Mouse (Mus musculus): ENCODE results near the gene Cdh3. TPM values are rescaled to one million over a fixed set of nuclear protein-coding genes. Genes with fewer than 3 reads are reported as not detected.

The Cdh3 gene
- polyA plus RNA-seq, 1 experiment, result not detected

- Histone ChIP-seq H3K4me1 (ENCODE audit: control insufficient read depth) (no peaks in the 10 kb centered on the region), H3K4me3 (replicated peaks) (no peak overlapping the region), H3K36me3 (ENCODE audit: control insufficient read depth) (no peaks in the 10 kb centered on the region), H3K9me3 (ENCODE audit: control insufficient read depth, low read length) (no peaks in the 10 kb centered on the region), H3K27me3 (ENCODE audit: control insufficient read depth) (no peaks in the 10 kb centered on the region)
- TF ChIP-seq GATA1 (IDR thresholded peaks at IDR 0.05; ENCODE audit: low read length), result no peak
- no peak for TF ChIP-seq TAL1 (IDR thresholded peaks at IDR 0.05; ENCODE audit: low read length)
Observed at GRCm38 (mm10) chr8:106535448-106535847, 24.8 kb downstream of the Cdh3 start.

- Histone ChIP-seq H3K4me3 (replicated peaks) (no peak overlapping the region), H3K4me1 (ENCODE audit: control insufficient read depth) (no peaks in the 10 kb centered on the region), H3K9me3 (ENCODE audit: control insufficient read depth, low read length) (no peaks in the 10 kb centered on the region), H3K27me3 (ENCODE audit: control insufficient read depth) (no peaks in the 10 kb centered on the region), H3K36me3 (ENCODE audit: control insufficient read depth) (no peaks in the 10 kb centered on the region)
- TF ChIP-seq GATA1 (IDR thresholded peaks at IDR 0.05; ENCODE audit: low read length), result no peak
- TF ChIP-seq TAL1 (IDR thresholded peaks at IDR 0.05; ENCODE audit: low read length), result no peak
Observed at GRCm38 (mm10) chr8:106539193-106539592, 28.5 kb downstream of the Cdh3 start.

- Histone ChIP-seq H3K27me3 (ENCODE audit: control insufficient read depth) (no peaks in the 10 kb centered on the region), H3K9me3 (ENCODE audit: control insufficient read depth, low read length) (no peaks in the 10 kb centered on the region), H3K4me3 (replicated peaks) (no peak overlapping the region), H3K4me1 (ENCODE audit: control insufficient read depth) (no peaks in the 10 kb centered on the region), H3K36me3 (ENCODE audit: control insufficient read depth) (no peaks in the 10 kb centered on the region)
- TF ChIP-seq GATA1 (IDR thresholded peaks at IDR 0.05; ENCODE audit: low read length) (no peak), TAL1 (IDR thresholded peaks at IDR 0.05; ENCODE audit: low read length) (no peak)
Observed at GRCm38 (mm10) chr8:106541002-106541401, 30.3 kb downstream of the Cdh3 start.

- TF ChIP-seq GATA1 (IDR thresholded peaks at IDR 0.05; ENCODE audit: low read length) (no peak), TAL1 (IDR thresholded peaks at IDR 0.05; ENCODE audit: low read length) (no peak)
- Histone ChIP-seq H3K36me3 (ENCODE audit: control insufficient read depth) (no peaks in the 10 kb centered on the region), H3K27me3 (ENCODE audit: control insufficient read depth) (no peaks in the 10 kb centered on the region), H3K4me1 (ENCODE audit: control insufficient read depth) (no peaks in the 10 kb centered on the region), H3K9me3 (ENCODE audit: control insufficient read depth, low read length) (no peaks in the 10 kb centered on the region), H3K4me3 (replicated peaks) (no peak overlapping the region)
Observed at GRCm38 (mm10) chr8:106543043-106543442, 32.4 kb downstream of the Cdh3 start.

- H3K4me3 ChIP-seq (replicated peaks), result no peak overlapping the region
- H3K27me3 ChIP-seq (ENCODE audit: control insufficient read depth), result no peaks in the 10 kb centered on the region
- H3K9me3 ChIP-seq (ENCODE audit: control insufficient read depth, low read length), result no peaks in the 10 kb centered on the region
- TF ChIP-seq GATA1 (IDR thresholded peaks at IDR 0.05; ENCODE audit: low read length), result no peak
- TF ChIP-seq TAL1 (IDR thresholded peaks at IDR 0.05; ENCODE audit: low read length), result no peak
- H3K4me1 ChIP-seq (ENCODE audit: control insufficient read depth), result no peaks in the 10 kb centered on the region
- H3K36me3 ChIP-seq (ENCODE audit: control insufficient read depth), result no peaks in the 10 kb centered on the region
Observed at GRCm38 (mm10) chr8:106545149-106545548, 34.5 kb downstream of the Cdh3 start.

- TF ChIP-seq TAL1 (IDR thresholded peaks at IDR 0.05; ENCODE audit: low read length), result no peak
- no peak for TF ChIP-seq GATA1 (IDR thresholded peaks at IDR 0.05; ENCODE audit: low read length)
- no peaks in the 10 kb centered on the region for H3K36me3 ChIP-seq (ENCODE audit: control insufficient read depth)
- H3K4me3 ChIP-seq (replicated peaks), result no peak overlapping the region
- no peaks in the 10 kb centered on the region for H3K27me3 ChIP-seq (ENCODE audit: control insufficient read depth)
- H3K9me3 ChIP-seq (ENCODE audit: control insufficient read depth, low read length), result no peaks in the 10 kb centered on the region
- no peaks in the 10 kb centered on the region for H3K4me1 ChIP-seq (ENCODE audit: control insufficient read depth)
Observed at GRCm38 (mm10) chr8:106546746-106547145, 36.1 kb downstream of the Cdh3 start.

GRCm38 (mm10) chr8:106548366-106548936 is 37.8 kb downstream of the Cdh3 start:
- no peaks in the 10 kb centered on the region for H3K4me1 ChIP-seq (ENCODE audit: control insufficient read depth)
- H3K4me3 ChIP-seq (replicated peaks), result no peak overlapping the region
- H3K36me3 ChIP-seq (ENCODE audit: control insufficient read depth), result no peaks in the 10 kb centered on the region
- no peaks in the 10 kb centered on the region for H3K9me3 ChIP-seq (ENCODE audit: control insufficient read depth, low read length)
- no peaks in the 10 kb centered on the region for H3K27me3 ChIP-seq (ENCODE audit: control insufficient read depth)
- no peak for TF ChIP-seq TAL1 (IDR thresholded peaks at IDR 0.05; ENCODE audit: low read length)
- TF ChIP-seq GATA1 (IDR thresholded peaks at IDR 0.05; ENCODE audit: low read length), result no peak

- no peaks in the 10 kb centered on the region for H3K36me3 ChIP-seq (ENCODE audit: control insufficient read depth)
- H3K4me3 ChIP-seq (replicated peaks), result no peak overlapping the region
- H3K9me3 ChIP-seq (ENCODE audit: control insufficient read depth, low read length), result no peaks in the 10 kb centered on the region; the same call in 1 of the 2 replicates
- H3K4me1 ChIP-seq (ENCODE audit: control insufficient read depth), result no peaks in the 10 kb centered on the region
- no peak for TF ChIP-seq TAL1 (IDR thresholded peaks at IDR 0.05; ENCODE audit: low read length)
- H3K27me3 ChIP-seq (ENCODE audit: control insufficient read depth), result no peaks in the 10 kb centered on the region
Observed at GRCm38 (mm10) chr8:106550906-106551305, 40.2 kb downstream of the Cdh3 start.

GRCm38 (mm10) chr8:106554011-106554410 is 43.3 kb downstream of the Cdh3 start:
- TF ChIP-seq GATA1 (IDR thresholded peaks at IDR 0.05; ENCODE audit: low read length) (no peak), TAL1 (IDR thresholded peaks at IDR 0.05; ENCODE audit: low read length) (no peak)
- Histone ChIP-seq H3K4me3 (replicated peaks) (no peak overlapping the region), H3K27me3 (ENCODE audit: control insufficient read depth) (no peaks in the 10 kb centered on the region), H3K9me3 (ENCODE audit: control insufficient read depth, low read length) (no peaks in the 10 kb centered on the region; the same call in 1 of the 2 replicates), H3K36me3 (ENCODE audit: control insufficient read depth) (no peaks in the 10 kb centered on the region), H3K4me1 (ENCODE audit: control insufficient read depth) (no peaks in the 10 kb centered on the region)
